Mouse (Mus musculus): ENCODE measurements around the gene Ly6g6f. TPM values are rescaled to one million over a fixed set of nuclear protein-coding genes. Genes with fewer than 3 reads are reported as not detected.

Ly6g6f gene
- polyA plus RNA-seq (2012; rRNA removed) = 0.10 and 0.16 TPM in 2 replicates

GRCm38 (mm10) chr17:35085208-35085865 lies at the start of gene Ly6g6f:
Gene Ly6g6f (minus strand): TSS chr17:35085610.

GRCm38 (mm10) chr17:35134801-35135590 lies 49.6 kb upstream of the Ly6g6f start, which contains the start of gene Bag6:
Gene Bag6 (plus strand): TSS chr17:35135178.

GRCm38 (mm10) chr17:35131500-35132173 lies 46.2 kb upstream of the Ly6g6f start, which contains the start of gene Apom:
Gene Apom (minus strand): TSS chr17:35132050.

GRCm38 (mm10) chr17:35126206-35126611 lies 40.8 kb upstream of the Ly6g6f start, which contains the start of gene D17H6S53E:
Gene D17H6S53E (plus strand): TSS chr17:35126373.

GRCm38 (mm10) chr17:35121871-35122303 lies 36.5 kb upstream of the Ly6g6f start, which contains the start of gene Csnk2b:
Gene Csnk2b (minus strand): TSS chr17:35122053.

GRCm38 (mm10) chr17:35121143-35121799 lies 35.9 kb upstream of the Ly6g6f start, which contains the start of gene Gpank1:
Gene Gpank1 (plus strand): TSS chr17:35121455.

GRCm38 (mm10) chr17:35115046-35116019 lies 29.9 kb upstream of the Ly6g6f start, which contains the start of gene Ly6g5b:
Gene Ly6g5b (minus strand): TSS chr17:35115428.

GRCm38 (mm10) chr17:35108097-35108496 lies 22.7 kb upstream of the Ly6g6f start, which contains the start of gene Ly6g5c:
Gene Ly6g5c (plus strand): TSS chr17:35108279.

GRCm38 (mm10) chr17:35088825-35089644 lies 3.6 kb upstream of the Ly6g6f start, which contains the start of gene Abhd16a:
Gene Abhd16a (plus strand): TSS chr17:35089263.

GRCm38 (mm10) chr17:35077786-35078233 lies 7.6 kb downstream of the Ly6g6f start, which contains the start of gene Ly6g6d:
Gene Ly6g6d (minus strand): TSS chr17:35078065.

GRCm38 (mm10) chr17:35076507-35077176 lies 8.8 kb downstream of the Ly6g6f start, which contains the start of gene Ly6g6e:
Gene Ly6g6e (plus strand): TSS chr17:35076902.

GRCm38 (mm10) chr17:35066084-35066483 lies 19.3 kb downstream of the Ly6g6f start, which contains the start of gene Mpig6b:
Gene Mpig6b (minus strand): TSS chr17:35066184.

GRCm38 (mm10) chr17:35064951-35065947 lies 20.2 kb downstream of the Ly6g6f start, which contains the start of gene Ly6g6c:
Gene Ly6g6c (plus strand): TSS chr17:35065388.

GRCm38 (mm10) chr17:35058911-35059892 lies 26.2 kb downstream of the Ly6g6f start, which contains the start of gene Ddah2:
Gene Ddah2 (plus strand): TSS chr17:35059035.

GRCm38 (mm10) chr17:35049561-35050016 lies 35.8 kb downstream of the Ly6g6f start, which contains the start of gene Clic1:
Gene Clic1 (plus strand): TSS chr17:35049966.

